Mouse (Mus musculus) lung, adult 18-20 months (tissue): Measurements from ENCODE around the gene Cflar.
"Not testable (repeated sequence)": the region's sequence is repeated elsewhere in the genome, so short reads cannot be mapped to it uniquely, and the experiment has no call there.

Experiments used
- DNase-seq, 2 experiments: peaks; one replicate each; pipeline ENCODE4 v3.0.0; 2022; ENCODE audit warnings: mixed read lengths in 2 of 2

Cflar gene

DNA sequence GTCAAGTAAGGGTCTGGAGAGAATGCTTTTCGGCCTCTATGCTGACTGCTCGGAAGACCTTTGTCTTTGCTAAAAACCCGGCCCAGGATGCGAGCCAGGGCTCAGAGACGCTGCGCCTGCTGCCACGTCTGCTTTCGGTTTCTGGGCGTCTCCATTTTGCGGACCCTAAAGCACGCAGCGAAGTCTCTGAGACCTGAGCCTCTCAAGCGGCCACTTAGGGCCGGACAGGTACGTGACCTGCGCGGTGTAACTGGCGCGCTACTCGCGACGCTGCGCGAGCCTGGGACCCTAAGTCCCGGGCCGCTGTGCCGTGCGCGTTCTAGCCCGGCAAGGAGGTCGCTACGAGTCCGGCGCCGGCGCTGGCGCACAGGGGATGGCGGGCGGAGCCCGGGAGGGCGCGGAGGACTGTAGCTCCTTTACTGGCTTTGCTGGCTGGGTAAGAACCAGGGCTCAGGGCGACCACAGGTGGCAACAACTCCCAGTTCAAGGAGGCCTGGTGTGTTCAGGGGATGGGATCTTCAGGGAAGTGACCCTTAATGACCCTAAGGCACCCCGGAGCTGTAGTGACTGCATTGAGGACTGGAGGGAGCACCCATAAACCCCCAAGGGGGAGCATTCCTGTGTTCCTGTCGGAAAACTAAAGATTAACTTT is at the start of gene Cflar:
Gene Cflar (plus strand): TSS at position 144 of the 652 bp plus-strand sequence.
- peak; percentile 85 to 87 for DNase-seq

DNA sequence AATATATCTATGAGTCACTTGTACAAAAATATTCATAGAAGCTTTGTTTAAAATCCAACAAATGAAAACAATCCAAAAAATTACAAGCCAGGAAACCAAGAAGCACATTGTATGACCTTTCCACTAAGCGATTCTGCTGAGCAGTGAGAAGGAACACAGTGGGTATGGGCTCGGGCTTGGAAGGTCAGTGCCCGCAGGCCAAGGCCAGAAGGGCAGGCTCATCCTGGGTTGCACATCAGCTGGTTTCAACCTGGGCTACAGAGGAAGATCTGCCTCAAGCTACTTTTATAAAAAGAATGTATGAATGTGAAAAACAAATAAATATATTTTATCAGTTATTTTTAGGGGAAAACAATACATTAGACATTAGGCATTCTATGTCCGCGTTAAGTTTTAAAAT is 48.6 kb upstream of the Cflar start:
- not testable (repeated sequence) for DNase-seq

DNA sequence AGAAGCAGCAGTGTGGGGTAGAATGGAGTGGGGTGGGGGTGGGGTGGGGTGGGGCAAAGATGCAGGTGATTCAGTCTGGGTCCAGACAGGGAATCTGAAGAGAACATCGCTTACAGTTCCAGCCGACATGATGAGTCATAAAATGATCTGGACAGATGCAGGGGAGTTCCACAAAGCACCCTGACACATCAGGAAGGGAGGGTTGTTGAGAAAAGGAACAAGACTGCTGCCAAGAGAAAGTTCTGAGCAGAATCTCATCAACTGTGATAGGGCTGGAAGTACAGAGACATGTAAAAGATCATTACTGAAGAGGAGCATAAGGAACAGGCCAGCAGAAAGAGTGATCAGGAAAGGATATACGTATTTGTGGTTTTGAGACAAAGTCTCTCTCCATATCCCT is 47.9 kb upstream of the Cflar start:
- DNase-seq, result not testable (repeated sequence)

DNA sequence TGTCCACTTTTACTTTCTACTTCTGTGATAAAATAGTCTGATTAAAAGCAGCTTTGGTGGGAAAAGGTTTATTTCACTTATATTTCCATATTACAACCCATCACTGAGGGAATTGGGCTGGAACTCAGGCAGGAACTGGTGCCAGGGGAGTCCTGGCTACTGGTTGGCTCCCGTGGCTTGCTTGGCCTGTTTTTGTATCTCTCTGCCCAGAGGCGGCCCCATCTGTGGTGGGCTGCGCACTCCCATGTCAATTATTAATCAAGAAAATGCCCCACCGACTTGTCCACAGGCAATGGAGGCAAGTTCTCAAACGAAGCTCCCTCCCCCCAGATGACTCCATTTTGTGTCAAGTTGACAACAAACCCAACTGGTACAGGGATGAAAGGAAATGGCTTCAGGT is 43.1 kb upstream of the Cflar start:
- DNase-seq, result no peak

DNA sequence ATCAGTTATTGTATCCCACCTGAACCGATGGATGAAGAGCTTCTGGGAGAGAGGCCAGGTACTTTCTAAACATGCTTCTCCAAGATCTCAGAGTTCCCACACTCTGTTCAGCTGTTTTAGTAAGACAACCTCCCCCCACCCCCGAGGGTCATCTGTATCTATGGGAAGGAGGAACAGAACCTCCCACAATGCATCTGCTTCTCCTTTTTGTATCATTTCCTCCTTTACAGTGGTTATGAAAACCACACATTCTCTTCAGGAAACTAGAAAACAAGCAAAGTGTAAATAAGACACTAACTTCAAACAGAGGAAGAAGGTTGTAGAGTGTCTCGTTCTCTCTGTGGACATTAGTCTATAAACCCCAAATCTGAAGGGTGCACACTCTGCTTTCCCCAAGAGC is 41.7 kb upstream of the Cflar start:
- not testable (repeated sequence) for DNase-seq

DNA sequence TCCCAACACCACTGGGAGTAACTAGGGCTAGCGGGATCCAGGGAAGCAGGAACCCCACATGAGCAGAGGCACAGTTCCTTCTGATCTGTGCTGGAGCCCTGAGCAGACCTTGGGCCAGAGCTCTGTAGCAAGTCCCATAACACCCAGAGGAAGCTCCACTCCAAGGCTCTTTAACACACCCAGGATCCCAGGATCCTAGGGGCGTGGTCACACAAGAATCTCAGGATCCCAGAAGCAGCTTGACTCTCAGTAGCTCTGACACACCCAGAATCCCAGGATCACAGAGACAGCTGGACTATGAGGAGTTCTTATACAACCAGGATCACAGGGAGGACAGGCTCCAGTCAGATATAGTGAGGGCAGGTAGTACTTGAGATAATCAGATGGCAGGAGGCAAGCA is 39.2 kb upstream of the Cflar start:
- no peak for DNase-seq

DNA sequence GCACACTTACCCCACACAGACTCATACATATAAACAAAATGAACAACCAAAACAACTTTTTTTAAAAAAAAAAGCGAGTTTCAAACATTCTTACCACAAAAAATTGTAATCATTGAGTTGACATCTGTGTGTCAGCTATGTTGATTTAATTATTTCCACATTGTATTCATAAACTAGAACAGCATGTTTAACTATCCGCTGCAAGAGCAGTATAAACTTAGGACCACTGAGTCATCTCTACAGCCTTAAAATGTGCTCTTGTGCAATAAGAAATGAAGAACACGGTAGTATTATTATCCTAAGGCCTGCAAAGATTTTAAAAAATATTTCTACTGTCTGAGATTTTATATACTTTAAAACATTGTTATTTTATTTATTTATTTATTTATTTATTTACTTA is 36.3 kb upstream of the Cflar start:
- no peak for DNase-seq

DNA sequence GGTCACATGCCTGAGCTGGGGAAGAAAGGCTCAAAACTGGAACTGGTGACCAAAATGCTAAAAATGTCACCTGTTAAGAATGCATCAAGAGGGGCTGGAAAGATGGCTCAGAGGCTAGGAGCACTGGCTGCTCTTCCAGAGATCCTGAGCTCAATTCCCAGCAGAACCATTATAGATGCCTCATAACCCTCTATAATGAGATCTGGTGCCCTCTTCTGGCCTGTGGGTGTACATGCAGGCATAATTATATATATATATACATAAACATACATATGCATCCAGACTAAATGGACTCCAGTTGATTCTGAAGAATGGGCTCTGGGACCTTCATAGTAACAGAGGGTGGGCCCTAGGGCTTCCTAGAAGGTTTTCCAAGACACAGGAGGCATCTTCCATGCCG is 33.7 kb upstream of the Cflar start:
- DNase-seq, result peak in 1 of 2 experiments; percentile 37

GRCm38 (mm10) chr1:58678412-58678811 is 32.9 kb upstream of the Cflar start:
- not testable (repeated sequence) for DNase-seq

GRCm38 (mm10) chr1:58689426-58689825 is 21.9 kb upstream of the Cflar start:
- DNase-seq, result no peak

DNA sequence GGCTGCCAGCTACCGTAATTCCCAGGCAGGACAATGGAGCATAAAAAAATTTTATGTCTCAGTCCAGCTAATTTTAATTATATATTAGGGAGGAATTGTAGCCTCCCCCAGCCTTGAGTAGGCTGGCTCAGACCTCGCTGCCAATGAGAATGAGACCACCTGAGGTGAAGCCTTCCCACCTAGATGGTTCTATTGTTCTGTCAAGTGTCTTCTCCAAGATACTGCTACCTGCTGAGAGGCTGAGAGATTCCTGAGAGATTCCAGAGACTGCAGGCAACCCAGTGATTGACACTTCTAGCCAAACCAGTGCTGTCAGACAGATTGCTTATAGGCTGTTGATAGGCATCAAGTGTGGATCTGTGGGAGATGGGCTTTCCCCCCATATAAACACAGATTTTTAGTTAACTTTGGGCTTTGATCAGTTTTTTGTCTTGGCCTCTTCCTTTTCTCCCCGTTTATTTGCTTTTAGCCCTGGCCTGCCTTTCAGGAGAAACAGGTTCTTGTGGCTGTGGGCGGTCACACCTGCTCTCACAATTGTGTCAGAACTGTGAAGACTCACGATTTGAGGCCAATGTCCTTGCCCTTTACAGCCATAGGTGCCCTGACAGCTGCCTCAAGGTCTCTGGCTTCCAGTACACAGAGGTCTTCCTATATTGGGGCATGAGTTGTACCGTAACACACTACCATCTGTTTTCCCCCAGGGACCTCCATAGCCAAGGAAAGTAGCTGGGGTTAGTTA is 21.1 kb upstream of the Cflar start:
- DNase-seq, result peak in 1 of 2 experiments; percentile 23

DNA sequence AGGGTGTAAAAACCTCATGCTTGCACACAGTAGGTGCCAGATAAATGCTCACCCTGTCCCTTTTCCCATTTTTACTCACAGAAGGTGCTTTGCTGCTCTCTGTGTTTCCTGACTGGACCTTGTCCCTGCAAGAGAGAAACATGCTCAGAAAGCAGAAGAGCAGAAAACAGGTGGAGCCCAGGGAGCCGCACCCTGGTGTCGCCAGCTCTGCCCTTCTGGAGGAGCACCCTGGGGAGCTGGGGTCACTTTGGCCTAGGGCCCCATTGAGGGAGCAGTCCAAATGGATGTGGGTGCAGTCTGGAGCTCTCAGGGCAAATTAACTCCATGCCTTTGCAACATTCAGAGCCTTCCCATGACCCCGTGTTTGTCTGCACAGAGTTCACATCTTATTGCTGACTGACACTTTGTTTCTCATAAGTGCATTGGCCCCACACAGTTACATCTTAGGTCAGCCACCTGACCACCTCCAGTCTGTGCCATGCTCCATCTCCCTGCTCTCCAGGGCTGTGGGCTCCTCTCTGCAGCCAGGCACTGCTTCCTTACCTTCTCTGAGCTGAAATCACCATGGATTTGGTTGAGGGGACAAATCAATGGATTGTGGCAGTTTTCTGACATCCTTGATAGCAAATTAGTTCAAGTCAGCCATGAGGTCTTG is 20.3 kb upstream of the Cflar start:
- DNase-seq, result not testable (repeated sequence)

GRCm38 (mm10) chr1:58691718-58692117 is 19.6 kb upstream of the Cflar start:
- DNase-seq, result not testable (repeated sequence)

- no peak for DNase-seq
Observed at GRCm38 (mm10) chr1:58693696-58694095, 17.6 kb upstream of the Cflar start.

DNA sequence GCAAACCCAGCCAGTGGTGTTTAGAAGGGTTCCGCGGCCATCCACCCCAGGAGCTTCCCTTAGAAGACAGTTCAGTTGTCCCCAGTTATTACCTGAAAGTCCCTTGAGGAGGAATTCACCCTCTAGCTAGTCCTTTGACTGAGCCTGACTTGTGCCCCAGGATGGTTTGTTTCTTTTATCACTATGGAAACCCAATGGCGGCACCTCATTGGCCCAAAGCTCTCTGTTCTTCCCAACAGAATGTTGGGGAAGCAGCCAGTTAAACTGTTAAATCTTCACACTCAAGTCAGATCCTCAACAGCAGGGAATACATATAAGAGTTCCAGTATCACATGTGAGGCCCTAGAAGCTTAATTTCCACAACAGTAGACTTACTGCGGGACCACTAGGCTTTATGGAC is 15.5 kb upstream of the Cflar start, which contains the start of gene Als2cr12:
Gene Als2cr12 (minus strand): TSS at position 180 of the 400 bp plus-strand sequence.
- not testable (repeated sequence) for DNase-seq

- DNase-seq, result not testable (repeated sequence)
Observed at GRCm38 (mm10) chr1:58697607-58698006, 13.7 kb upstream of the Cflar start.

DNA sequence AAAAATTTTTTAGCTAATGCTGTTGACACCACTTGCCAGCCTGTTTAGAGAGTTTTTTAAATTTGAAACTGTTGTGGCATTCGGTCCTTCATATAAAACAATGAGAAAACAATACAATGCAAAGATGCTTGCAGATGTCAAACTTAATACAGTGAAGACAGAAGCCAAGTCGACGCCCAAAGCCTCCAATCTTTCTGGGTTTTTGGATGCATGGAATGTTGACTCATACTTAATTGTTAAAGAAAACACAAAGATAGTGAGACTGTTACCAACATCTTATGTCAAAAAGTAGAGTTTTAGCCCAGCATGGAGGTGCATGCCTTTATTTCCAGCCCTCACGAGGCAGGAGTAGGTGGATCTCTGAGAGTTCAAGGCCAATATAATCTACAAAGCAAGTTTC is 12.5 kb upstream of the Cflar start:
- DNase-seq, result no peak

GRCm38 (mm10) chr1:58699988-58700387 is 11.3 kb upstream of the Cflar start:
- DNase-seq, result no peak

DNA sequence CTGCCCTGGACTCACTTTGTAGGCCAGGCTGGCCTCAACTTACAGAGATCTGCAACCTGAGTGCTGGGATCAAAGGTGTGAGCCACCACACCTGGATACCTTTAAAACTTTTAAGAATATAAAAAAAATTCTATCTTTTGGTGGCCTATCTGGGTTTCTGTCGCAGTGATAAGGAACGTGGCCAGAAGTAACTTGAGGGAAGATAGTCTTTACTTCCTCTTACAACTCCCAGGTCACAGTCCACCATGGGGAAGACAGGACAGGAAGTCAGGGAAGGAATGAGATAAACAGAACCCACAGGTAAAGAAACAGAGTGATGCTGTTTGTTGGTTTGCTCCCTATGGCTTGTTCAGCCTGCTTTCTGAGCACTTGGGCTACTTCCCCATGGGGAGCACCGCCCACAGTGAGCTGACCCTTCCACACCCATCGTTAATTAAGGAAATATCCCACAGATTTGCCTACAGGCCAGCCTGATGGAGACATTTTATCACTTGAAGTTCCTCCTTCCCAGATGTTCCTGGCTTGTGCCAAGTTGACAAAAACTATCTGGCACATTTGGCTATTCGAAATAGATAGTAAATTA is 10.6 kb upstream of the Cflar start:
- DNase-seq, result not testable (repeated sequence)

- not testable (repeated sequence) for DNase-seq
Observed at GRCm38 (mm10) chr1:58710043-58710442, 1.3 kb upstream of the Cflar start.

GRCm38 (mm10) chr1:58710711-58711364 is 470 bp upstream of the Cflar start:
- no peak for DNase-seq
